Mouse (Mus musculus) frontal cortex, postnatal 10 days (tissue): Measurements from ENCODE around the gene Mctp1.

ENCODE experiments used
- DNase-seq, 2 experiments: peaks; one replicate each; pipeline ENCODE4 v3.0.0; 2022; ENCODE audit warnings: low spot score in 2 of 2, mixed read lengths in 1 of 2

Gene Mctp1

DNA sequence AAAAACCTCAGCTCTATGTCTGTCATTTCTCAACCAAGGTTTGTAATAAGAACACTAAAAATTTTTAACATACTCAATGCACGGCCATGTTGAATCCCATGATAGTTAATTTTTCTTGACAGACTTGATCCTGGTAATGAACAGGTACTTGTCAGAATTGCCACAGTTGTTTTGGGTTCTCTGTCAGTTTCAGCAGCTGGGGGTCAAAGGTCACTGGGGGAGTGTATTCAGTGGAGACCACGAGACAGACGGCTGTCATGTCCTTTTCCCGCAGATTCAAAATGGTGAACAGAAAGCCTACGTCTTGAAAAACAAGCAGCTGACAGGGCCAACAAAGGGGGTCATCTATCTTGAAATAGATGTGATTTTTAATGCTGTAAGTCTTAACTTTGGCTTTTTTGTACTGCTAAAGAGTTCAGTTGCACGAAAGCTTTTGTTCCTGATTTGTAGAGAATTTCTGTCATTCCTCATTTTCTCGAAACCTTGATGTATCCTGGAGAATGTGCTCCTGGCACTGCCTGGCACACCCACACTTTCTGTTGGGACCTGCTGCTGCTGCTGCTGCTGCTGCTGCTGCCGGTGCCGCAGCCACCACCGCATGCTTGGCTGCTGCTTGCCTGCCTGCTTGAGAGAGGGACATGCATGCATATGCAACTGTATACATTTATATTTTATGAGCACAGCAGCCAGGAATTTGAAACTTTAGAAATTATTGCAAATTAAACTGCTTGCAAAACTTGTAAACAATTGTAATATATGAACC is 440.8 kb downstream of the Mctp1 start:
- no peak for DNase-seq

DNA sequence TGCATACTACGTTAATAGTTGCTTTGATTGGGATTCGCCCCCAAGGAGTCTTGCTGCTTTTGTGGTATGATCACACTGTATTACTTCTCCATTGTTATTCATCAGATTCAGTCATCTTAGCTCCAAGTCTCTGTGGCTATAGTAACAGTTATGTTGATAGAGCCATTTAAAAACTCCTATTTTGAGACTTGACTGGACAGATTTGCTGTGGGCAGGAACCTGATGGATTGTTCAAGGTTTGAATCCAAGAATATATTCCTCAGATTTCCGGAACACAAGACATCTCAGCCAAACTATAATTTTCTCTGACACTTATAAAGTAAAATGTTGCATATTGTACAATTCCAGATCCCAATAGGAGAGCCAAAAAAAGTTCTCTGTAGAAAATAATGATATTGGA is 443.4 kb downstream of the Mctp1 start:
- no peak for DNase-seq

DNA sequence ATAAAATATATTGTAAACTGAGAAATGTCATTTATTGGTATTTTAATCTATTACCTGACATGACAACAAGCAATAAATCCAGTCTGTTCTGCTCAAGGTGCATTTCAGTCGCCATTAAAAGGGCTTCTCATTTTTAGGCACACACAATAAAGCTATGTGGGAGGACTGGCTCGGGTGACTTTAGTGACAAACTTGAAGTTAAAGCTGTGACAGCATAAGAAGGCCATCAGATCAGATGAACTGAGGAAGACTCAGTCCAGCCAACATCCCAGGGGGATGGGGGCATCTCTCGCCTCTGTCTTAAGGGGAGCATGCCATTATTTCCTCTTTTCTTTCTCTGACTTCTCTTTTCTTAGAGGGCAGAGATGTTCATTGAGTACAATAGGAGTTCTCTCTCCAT is 453.7 kb downstream of the Mctp1 start:
- no peak for DNase-seq

DNA sequence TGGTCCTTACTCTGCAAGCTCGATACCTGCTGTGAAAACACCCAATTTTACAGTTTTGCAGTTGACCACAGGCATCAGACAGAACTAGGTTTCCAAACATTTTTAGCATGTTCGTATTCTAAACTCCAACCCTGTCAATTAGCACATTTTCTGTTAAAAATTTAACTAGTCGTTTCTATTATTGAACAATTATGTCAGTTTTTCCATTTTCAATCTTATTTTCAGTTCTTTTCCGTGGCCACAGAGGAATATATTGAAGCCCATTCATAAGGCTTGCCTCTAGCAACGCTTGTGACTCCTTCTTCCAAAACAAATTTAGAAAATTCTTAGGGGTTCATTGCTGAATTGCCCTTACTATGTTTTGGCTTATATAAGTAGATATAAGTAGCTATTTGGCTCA is 456.4 kb downstream of the Mctp1 start:
- no peak for DNase-seq

DNA sequence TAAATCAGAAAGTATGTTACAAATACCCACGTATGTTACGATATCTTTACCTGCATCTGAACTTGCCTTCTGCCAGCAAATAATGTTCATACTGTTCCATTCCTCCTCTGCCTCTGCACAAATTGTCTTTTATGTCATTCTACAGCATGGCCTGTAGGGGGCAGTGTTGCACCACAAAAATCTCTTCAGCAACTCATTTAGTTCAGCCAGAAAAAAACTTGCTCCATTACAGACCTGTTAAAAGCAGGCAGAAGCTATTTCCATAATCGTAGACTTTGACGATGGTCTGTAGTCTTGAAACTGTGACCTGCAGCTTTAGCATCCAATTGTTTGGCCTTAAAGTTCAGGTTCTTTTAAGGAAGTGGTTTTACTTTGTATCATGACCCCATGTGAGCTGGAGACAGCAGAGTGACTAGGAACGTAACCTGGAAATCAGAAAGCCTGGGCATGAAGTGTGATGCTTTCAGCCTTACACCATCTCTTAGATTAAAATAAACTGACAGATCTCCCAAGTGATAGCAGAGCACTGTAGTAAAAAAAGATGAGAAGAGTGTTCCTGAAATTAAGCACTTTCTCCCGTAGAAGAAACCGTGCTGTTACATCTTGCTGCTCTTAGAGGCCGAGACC is 460.4 kb downstream of the Mctp1 start:
- peak in 1 of 2 experiments; percentile 57 for DNase-seq

DNA sequence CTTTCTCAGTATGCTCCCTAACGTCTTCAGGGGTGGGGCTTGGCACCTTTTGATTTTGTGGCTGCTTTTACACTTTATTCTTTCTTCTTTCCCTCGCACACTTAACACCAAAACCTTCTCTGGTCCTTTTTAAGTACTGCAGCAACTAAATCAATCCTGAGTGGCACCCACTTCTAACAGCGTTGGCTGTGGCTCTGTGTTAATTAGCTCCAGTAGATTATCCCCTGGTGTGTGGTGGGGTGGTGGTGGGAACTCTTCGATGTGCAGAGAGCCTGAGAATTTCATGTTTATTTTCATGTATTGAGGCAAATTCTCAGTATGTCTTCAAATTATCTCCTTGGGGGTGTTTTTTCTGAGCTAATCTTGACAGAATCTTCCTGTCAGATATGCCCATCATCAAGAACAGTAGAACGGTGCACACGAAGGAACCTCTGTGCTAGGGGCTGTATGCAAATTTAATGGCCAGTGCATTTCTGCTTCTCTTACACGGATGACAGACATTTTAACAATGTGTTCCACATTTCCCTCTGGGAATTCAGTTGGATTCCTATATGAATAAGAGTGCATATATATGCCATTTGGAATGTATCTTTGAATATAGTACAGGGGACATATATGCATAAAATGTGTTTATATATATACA is 466.2 kb downstream of the Mctp1 start:
- no peak for DNase-seq

DNA sequence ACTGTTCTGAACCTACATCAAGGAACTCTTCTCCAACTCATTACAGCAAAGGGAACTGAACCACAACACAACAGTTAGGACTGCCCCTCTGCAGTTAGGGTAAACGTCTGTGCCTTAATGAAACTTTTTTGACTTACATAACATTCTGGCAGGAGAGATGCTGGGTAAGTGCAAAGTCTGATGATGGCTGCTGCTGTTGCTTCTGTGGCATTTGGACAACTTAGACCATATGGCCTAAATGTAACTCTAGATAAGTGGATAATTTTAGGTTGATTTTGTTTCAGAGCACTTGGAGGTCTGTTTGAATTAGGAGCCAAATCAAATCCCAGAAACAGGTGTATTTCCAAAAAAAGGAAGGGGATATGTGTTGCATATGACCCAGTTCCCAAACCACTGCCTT is 470.0 kb downstream of the Mctp1 start:
- no peak for DNase-seq

DNA sequence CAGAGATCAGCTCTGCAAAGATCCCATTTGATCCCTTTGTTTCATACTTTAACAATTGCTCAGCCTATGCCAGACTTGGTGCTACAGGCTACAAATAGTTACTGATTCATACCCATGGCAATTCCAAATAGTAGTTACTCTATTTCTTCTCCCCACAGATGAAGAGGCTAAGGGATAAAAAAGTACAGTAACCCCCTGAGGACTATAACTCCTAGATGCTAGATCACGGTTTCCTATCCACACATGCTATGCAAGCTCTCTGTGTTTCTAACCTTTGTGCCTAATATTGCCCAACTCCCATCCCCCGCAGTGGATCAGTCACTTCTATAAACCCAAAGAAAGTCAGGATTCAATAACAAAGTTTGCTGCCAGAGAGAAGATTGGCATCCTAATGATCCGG is 470.7 kb downstream of the Mctp1 start:
- DNase-seq: no peak

DNA sequence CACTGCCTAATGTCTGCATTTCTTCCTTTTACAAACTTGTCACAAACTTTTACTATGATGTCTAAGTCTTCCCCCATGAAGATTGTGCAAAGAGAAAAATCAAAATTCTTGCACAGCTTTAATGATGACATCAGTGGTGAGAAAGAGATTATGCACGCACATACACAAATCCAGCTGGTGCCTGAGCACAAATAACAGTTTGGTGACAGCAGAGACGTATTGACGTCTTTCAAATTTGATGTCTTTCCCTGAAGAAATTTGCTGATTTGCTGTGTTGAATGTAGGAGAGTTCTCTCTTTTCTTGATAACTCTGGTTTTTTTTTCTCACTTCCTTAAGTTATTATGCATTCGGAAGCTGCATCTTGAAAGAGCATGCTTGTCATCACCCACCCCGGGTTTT is 472.7 kb downstream of the Mctp1 start:
- no peak for DNase-seq

DNA sequence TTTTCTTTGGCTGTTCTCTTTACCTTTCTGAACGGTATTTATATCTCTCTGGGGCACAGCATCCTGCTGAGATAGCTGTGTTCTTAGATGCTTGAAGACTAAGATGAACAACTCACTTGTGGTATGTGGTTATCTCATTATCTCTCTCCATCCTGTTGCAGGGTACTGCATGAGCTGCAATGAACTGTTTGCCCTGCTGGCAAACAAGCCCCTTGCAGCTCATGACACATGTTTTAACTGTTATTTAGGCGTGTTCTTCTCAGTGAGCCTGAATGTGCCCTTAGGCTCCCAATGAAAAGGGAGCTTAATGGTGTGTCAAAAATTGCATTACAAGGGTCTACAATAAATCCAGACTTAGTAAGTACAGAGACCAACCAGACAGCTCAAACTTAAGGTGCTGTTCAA is 473.7 kb downstream of the Mctp1 start:
- no peak for DNase-seq

DNA sequence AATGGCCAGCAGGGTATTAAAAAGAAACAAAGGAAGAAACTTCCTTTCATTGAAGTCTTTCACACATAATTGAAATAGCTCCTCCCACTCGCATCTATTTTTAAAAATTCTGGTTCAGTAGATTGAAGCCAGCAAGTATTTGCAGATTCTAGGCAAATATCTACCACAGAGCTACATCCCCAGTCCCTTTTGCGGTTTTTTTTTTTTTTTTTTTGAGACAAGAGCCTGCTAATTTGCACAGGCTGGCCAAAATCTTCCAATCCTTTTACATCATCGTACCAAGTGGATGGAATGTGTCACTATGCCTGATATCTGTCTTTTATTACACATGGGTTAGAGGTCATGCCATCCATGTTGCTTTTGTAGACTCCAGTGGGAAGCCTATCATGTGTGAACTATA is 486.0 kb downstream of the Mctp1 start:
- DNase-seq: no peak

DNA sequence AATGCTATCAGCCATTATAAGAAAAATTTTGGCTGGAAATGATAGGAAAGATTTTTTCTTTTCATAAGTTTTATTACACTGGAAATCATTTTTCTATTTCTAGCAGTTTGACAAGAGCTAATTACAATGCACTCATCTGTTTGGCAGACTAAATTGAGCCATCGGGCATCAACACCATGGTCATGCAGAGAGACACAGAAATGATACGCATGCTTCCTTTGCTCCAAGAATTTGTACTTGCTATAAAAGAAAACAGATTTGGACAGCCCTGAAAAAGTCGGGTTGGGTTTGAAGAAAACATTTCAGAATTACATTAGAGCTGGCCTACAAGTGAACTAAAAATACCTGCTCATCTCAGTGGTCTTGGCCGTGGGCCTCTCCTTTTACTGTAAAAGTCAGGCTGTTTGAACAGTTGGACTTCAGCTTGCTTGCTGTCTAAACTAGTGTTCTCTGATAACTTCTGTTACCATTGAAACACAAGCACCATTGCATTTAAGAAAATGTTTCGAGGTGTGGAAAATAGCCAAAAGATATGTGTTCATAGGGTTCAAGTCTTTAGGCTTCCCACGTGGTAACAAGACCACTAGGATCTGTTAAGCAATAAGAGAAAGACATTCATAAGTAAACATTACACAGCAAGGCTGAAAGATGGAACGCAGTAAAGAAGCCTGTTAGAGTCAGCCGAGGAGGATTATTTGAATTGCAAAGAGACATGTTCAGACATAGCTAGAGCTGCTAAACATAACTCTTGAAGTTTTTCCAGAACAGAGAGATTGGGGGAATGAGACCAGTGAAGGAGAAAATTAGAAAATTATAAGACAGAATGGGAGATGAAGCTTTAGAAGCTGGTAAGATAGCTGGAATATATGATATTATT is 493.8 kb downstream of the Mctp1 start:
- DNase-seq: no peak

DNA sequence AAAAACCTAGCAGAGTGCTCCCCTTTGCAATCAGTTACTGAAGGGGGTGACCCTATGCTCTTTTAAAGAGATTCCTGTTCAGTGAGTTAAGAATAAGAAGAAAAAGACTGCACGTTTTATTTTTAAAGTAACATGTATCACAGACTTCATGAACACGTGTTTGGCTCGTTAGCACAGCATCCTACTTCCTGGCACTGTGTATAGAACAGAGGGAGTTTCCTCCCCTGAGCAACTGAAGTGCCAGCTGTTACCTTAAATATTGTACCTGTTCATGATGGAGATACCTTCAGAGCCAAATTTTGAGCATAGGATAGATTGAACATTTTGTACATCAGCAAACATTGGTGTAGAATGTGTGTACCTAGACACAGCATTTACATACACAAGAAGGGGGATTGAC is 494.7 kb downstream of the Mctp1 start:
- no peak for DNase-seq

DNA sequence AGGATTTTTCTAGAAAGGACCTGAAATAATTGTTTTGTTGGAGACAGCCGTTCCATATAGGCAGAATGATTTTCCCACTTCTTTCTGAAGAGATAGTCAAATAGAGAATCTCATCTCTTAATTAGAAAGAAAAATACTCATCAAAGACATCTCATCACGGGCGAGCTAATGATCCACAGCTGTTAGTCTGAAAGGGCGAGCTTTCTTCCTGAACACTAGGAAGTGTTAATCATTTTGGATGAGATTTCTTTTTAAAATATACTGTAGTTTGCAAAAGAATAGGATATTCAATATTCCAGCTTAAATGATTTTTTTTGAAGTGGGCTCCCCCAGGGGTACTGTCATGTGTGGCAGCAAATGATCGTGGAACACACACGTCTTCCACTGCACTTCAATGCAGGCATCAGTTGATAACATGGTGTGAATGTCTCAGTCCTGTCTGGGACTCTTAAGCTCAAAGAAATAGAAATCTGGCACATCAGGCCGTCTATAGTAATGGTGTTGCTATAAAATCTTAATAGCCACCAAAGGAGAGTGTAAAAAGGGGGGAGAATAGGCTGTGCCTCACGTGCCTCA is 500.3 kb downstream of the Mctp1 start:
- DNase-seq: no peak

DNA sequence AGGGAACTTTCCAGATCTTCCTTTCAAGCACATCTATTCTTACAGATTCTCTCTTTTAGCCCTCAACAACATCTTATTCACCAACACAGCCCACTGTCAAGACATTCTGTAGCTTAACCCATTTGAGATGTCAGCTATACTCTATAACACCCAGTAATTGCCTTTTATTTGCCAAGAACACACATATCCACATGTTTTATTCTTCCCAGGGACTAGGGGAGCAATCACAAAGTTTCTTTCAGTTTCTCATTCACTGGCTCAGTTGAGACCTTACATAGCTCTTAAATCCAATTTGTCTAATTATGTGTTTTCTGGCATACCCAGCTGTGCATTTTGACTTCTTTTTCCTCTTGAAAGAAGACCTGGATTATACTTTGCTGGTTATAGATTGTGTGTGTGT is 508.7 kb downstream of the Mctp1 start:
- DNase-seq: no peak

DNA sequence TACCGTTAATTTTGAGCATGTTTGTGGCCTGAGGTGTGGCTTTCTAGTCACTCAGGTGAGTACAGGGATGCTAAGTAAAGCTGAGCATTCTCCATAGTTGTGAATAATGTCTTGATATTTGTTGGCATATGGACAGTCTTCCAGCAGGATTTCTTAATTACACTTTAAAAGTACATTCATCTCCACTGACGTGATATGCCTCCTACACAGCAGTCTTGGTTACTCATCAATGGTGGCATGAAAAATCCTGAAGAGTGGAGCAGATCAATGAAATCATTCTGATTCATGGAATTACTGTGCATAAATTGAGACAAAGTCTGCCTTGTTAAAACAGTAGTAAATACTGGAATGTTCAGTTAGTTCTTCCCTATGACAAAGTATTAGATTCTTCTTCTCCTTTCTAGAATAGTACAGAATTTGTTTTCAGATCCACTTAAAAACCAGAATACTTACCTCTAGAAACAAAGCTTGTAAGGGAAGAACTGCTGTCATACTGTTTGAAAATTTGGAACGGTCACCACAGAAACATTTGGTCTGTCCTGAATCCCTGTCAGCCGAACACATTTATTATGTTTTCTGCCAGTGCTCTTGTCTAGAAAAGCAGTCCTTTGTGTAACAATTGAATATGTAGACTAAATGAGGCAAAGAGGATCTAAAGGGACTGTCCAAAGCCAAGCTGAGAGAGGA is 511.6 kb downstream of the Mctp1 start:
- DNase-seq: no peak

DNA sequence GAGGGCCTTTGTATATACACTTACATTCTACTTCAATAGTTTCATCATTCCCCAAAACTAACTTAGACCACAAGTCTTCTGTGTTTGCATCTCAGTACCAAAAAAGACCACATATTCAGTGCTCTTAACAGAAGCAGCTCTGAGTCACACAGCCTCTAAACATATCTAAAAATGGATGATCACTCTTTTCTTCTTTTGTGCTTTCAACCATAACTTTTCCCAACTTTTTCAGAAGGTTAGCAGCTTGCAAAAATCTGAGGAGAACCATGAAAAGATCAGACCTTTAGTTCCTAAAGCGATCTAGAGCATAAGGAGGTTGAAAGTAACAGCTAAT is 512.1 kb downstream of the Mctp1 start:
- DNase-seq: no peak

DNA sequence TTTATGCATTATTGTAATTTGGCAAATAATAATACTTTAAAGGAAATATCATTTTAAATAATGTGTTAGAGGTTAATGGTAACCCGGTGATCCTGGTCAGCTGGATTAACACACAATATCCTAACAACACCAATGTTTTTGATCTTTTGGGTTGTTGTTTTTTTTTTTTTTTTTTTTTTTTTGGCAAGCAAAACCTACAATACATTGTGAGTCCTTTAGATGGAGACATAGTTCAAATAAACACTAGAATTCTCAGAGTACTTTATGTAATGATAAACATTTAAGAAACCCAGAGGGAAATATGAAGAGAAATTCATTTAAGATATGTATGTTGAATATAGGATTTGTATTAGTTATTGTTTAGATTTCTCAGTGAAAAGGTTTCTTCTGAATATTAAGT is 534.0 kb downstream of the Mctp1 start:
- no peak for DNase-seq

DNA sequence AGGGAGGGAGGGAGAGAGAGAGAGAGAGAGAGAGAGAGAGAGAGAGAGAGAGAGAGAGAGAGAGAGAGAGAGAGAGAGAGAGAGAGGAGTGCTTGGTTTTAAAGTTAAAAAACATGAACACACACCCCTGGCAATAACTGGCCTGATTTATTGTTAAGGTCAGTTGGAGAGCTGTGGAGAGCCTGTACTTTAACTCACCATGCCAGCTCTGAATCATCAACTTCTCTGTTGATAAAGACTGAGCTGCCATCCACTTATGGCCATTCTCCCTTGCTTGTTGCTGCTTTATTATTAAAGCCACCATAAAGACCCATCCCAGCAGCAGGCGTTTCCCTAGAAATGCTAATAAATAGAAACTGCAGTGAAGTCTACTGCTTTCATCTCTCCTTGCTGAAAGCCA is 542.5 kb downstream of the Mctp1 start:
- no peak for DNase-seq

DNA sequence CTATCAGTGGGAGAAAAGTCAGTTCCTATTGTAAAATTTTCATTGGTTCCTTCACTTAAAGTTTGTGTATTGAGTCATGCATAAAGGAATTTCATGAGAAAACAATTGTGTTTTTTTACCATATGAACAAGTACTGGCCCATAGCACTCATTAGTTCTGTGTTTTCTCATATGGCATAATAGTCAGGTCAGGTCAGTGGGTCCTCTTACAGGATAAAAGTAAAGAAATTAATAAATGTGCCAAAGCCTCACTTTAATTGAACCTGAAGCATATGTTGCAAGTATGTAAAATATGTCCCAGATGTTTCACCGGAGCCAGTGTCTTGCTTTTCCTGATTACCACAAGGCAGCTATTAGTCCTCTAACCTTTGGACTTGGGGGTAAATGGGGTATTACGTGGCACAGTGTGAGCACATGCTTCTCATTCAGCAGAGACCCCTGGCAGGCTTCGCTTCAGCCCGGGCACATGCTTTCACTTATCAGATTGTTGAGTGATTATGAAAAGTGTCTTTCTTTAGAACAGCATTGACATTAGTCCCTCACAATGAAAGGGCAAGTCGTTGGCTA is 543.6 kb downstream of the Mctp1 start:
- DNase-seq: no peak

DNA sequence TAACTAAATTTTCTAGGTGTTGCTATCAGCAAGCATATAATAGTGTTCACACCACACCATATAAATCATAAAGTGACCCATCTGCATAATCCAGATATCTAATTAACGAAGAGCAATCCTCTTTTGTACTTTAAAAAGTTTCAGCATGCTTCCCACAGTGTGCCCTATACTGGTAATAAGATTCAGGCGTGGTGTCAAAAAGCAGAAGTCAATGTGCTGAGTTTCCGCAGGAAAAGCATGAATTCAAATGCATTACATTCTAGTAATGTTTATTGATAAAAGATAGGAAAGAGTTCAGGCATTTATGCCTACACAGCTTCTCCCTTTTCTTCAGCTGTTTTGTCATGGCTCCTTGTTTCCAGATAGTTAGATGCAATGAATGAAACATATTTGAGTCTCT is 544.8 kb downstream of the Mctp1 start:
- no peak for DNase-seq
